Mouse (Mus musculus) c-Kit-positive CD71-positive TER-119-positive erythroid progenitor cells, embryonic 14.5 days (primary cell): ENCODE results near the gene Smok2b.
"Not testable (repeated sequence)": the region's sequence is repeated elsewhere in the genome, so short reads cannot be mapped to it uniquely, and the experiment has no call there.

Source experiments
- DNase-seq: peaks from one replicate; pipeline ENCODE4 v3.0.0-alpha.2; 2013; ENCODE audit warnings: low spot score

Gene Smok2b

DNA sequence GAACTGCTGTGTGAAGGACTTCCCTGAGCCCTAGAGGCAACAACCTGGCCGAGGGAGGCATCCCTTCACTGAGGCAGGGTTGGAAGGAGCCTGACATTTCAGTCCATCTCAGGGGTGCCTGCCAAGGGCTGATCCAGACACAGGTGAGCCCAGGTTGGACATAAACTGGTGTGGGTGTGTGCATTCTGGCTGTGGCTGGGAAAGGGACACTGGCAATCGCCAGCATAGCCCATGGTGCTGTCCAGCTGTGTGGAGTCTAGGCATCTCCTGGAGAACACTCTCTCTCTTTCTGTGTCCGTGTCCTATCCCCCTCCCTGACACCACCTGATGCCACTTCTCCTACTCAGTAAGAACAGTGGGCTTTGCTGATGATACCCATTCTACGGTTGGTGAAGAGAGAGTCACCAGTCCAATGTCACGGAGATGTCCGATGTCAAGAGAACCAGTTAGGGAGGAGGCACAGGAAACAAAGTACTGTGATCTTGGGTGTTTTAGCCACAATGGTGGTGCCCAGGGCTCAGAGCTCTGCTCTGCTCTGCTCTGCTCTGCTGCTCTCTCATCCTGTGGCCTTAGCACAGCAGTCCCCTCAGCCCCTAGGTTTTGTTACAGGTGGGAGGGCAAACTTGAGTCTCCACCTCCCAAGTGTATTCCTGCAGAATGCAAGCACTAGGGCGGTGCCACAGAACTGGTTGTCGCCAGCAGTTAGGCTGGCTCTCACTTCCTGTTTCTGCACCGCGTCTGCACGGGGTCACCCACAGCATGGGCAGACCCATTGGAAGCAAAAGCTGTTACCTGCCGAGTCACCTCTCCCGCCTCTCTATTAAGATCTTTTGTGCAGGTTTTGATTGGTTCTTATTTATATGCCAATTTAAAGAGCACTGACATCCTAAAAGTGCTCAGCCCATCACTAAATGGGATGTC, 11.0 kb downstream of the Smok2b start:
- not testable (repeated sequence) for DNase-seq

DNA sequence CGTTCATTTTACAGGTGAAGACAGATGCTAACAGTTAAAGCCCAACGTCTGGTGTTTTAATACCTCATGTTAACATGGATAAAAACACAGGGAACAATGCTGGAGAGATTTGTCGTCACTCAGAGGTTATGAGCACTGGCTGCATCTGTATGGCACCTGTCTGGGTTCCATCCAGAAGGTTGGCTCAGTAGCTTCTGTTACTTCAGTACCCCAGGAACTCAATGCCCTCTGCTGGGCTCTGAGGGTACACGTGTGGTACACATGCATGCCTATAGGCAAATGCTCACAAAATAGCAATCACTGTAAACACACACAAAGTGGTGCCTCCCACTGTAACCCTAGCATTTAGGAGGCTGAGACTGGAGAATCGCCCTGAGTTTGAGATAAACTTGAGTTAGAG, 24.7 kb downstream of the Smok2b start:
- DNase-seq = not testable (repeated sequence)
